Mouse (Mus musculus) CD4-positive helper T cell, adult 2 months (primary cell): ENCODE measurements around the gene Zfp36l2.
"Not testable (repeated sequence)": the region's sequence is repeated elsewhere in the genome, so short reads cannot be mapped to it uniquely, and the experiment has no call there.

Source experiments
- DNase-seq: peaks from one replicate; pipeline ENCODE4 v3.0.0-alpha.2; 2012; ENCODE audit warnings: low read depth, missing footprints, low spot score

Gene Zfp36l2

DNA sequence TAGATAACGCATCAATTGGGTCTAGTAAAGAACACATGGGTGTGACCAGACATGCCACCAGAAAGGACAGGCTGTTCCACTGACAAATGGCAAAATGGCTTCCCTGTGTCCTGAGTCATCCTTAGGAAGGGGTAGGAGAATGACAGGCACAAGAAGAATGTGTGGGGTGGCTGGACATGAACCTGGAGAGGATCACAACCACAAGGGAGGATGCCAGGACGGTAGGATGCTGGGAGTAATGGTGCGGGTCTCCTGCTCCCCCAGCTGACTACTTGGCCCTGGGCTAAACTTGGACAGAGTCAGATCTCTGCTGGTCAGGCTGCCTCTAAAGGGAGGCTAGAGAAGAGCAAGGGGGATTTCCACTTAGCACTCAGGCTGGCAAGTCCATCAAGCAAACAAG, 8.1 kb upstream of the Zfp36l2 start:
- no peak for DNase-seq

DNA sequence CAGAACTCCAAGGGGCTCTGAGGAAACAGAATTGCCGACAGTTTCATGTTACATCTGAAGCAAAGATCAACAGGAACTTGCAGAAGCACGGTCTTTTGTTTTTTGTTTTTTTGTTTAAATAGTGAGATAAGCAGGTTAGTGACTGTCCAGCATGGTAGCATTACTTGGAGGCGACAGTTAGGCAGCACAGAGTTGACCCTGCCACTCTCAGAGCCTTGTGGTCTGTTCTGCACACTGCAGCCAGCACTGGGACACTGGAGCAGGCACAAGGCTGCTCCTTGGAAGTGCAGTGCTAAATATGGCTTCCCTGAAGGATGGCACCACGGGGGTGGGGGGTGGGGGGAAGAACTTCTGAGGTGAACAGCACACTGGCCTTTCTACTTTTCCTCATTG, 7.3 kb upstream of the Zfp36l2 start:
- DNase-seq, result no peak

DNA sequence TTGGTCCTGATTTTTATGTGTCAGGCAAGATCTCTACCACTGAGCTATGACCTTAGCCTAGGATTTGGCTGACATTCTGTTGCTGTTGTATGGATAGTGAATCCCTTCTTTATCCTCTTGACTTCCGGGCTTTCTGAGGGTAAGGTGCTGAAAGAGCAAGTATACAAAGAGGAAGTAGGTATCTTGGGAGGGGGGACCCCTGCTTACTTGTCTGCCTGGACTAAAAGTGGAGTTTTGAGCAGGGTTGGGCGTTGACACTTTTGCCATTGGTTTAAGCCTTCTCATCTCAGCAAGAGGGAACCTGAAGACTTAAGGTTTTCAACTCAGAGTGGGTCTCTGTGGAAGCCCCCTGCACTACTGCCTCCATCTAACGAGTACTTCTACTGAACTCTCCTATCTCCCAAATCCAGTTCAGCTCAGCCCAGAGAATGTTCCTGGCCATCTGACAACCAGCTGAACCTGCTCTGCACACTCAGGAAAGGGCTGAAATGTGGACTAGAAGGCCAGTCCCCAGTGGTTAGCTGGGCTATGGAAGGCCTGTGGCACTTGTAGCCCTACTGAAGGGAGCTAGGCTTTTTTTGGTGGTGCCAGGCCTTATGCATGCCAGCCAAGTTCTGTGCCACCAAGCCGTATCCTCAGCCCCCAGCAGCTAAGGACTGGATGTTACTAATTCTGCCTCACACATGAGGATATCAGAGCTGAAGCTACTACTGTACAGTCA, 6.7 kb upstream of the Zfp36l2 start:
- DNase-seq, result no peak

GRCm38 (mm10) chr17:84193411-84193810, 5.7 kb upstream of the Zfp36l2 start:
- no peak for DNase-seq

DNA sequence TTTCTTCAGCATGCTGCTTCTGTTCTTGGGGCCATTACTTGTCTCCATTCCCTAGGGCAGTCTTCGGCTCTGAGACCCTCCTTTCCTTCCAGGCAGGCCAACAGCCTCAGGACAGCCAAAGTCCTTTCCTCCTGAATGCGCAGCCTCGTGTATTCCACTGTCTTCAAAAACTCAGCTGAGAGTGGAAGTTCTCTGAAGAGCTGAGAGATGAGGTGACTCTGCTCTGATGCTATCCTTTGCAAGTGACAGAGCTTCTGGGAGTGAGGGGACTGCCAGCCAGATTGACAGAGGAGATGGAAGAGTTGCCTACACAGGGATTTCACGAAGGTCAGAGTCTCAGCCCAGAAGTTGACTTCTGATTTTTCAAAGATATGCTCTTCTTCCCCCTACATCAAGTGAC, 4.2 kb upstream of the Zfp36l2 start:
- DNase-seq, result no peak

DNA sequence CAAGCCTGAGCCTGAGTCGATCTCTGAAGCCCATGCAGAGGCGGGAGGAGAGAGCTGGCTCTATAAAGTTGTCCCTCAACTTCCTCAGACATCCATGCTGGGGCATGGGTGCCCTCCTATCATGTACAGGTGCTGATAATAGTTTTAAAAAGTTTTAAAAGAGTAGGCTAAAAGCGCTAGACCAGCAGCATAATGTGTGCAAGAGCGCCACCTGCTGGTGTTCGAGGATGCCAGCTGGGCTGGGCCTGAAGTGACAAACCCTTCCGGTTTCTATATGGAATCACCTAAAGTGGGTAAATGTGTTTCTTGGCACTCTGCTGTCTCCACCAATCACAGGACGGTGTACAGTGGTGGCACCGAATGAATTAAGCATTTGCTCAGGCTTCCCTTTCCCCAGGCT, 3.1 kb upstream of the Zfp36l2 start:
- peak; percentile 86 for DNase-seq

GRCm38 (mm10) chr17:84189127-84189854, 1.5 kb upstream of the Zfp36l2 start:
- no peak for DNase-seq

GRCm38 (mm10) chr17:84188374-84188961, 721 bp upstream of the Zfp36l2 start:
- DNase-seq, result peak; percentile 86

DNA sequence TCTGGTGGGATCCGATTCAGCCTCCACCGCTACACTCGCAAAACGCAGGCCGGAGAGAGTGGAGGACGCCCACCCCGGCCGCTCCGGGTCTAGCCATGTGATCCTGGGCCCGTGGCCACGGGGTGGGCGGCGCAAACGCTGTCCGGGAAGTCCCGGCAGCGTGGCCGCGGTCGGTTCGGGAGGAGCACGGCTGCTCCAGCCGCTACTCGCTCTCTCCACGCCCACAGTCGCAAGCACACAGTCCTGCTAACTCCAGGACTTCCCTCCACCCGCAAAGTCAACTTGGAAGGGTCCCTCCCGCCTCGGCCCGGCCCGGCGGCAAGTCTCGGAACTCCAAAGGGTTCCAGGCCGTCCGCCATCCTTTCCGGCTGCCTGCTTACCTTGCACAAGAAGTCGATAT, 483 bp downstream of the Zfp36l2 start:
- not testable (repeated sequence) for DNase-seq

GRCm38 (mm10) chr17:84186451-84187202, 1.1 kb downstream of the Zfp36l2 start:
- peak; percentile 86 for DNase-seq

GRCm38 (mm10) chr17:84185581-84186450, 1.9 kb downstream of the Zfp36l2 start:
- DNase-seq, result peak; percentile 81

DNA sequence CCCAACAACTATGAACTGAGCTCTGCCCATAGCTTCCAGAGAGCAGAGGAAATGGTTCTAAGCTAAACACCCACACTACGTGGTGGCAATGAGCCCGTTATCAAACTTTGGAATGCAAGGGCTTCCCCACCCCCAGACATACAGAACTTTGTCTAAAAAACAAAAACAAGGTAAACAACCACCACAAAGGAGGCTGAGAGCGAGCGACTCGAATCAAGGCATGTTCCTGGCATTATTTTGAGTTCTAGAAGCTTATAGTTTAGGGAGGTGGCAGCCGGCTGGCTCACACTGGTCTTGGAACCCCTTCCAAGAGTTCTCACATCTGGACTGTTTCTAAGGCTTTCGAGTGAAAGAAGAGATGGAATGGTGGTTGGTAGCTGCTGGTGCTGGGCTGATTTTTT, 2.7 kb downstream of the Zfp36l2 start:
- DNase-seq, result peak; percentile 69

GRCm38 (mm10) chr17:84183291-84183781, 4.4 kb downstream of the Zfp36l2 start:
- DNase-seq, result peak; percentile 82

- peak; percentile 67 for DNase-seq
Measured at GRCm38 (mm10) chr17:84182311-84183271, 5.2 kb downstream of the Zfp36l2 start.

DNA sequence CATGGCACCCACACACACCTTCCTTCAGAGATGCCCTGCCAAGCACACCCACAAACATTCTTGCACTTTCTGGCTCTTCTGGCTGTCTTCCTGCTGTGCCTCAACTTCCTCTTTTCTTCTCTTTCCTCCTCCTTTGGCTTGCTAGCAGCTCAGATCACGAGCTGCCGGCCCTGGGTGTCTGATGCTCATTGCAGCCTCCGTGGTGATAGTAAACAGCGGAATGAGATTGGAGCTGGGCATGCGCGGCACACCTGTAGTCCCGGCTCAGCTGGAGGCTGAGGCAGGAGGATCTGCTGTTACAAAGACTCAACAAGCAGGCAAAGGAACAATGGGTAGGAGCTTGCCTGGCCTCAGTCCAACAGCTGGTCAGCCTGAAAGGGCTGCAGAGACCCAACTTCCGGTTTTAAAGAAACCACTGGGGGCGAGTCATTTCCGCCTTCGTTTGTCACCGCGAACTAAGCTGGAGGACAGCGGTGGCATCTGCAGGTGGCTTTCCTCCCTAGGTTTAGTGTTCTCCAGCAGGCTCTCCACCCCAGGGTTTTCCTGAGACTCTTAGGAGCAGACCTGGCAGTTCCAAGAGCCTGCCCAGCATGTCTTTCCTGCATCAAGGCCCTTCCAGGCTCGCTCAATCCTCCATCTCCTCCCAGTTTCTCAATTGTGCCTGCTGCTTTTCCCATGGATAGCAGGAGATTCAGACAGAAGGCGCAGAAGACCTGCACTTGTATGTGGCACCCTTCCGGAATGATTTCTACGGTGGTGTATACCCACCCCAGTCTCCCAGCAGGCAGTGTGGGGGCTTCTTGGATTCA, 6.0 kb downstream of the Zfp36l2 start:
- DNase-seq, result peak; percentile 90

- peak; percentile 94 for DNase-seq
Measured at GRCm38 (mm10) chr17:84180715-84181501, 6.8 kb downstream of the Zfp36l2 start.

- no peak for DNase-seq
Measured at GRCm38 (mm10) chr17:84179973-84180365, 7.8 kb downstream of the Zfp36l2 start.
